Mouse (Mus musculus) intestine, postnatal 0 days (tissue): Measurements from ENCODE around the gene Fam92b. TPM values are rescaled to one million over a fixed set of nuclear protein-coding genes. Genes with fewer than 3 reads are reported as not detected.

ENCODE experiments used
- ATAC-seq: fragments of 200-750 bp; cut with Nextera tagmentation; 2 replicates; pipeline ENCODE4 v1.8.0; 2017; ENCODE audit warnings: mild to moderate bottlenecking, moderate TSS enrichment, moderate library complexity
- H3K27ac ChIP-seq: fragments of 300-500 bp; sonication (generic); 2 replicates; pipeline ENCODE4 v1.5.1; 2014; ENCODE audit warnings: mild to moderate bottlenecking, low read depth, low read length, moderate library complexity
- H3K27me3 ChIP-seq: fragments of 300-500 bp; sonication (generic); replicated peaks from 2 replicates; pipeline ENCODE4 v1.6.1; 2014; ENCODE audit warnings: low read length, mixed read lengths; ENCODE audit not compliant: control insufficient read depth, insufficient read depth
- H3K36me3 ChIP-seq: fragments of 300-500 bp; sonication (generic); 2 replicates; pipeline ENCODE4 v1.6.1; 2014; ENCODE audit warnings: mild to moderate bottlenecking, moderate library complexity; ENCODE audit not compliant: control insufficient read depth, insufficient read depth
- H3K4me1 ChIP-seq: fragments of 300-500 bp; sonication (generic); replicated peaks from 2 replicates; pipeline ENCODE4 v1.6.1; 2014; ENCODE audit warnings: antibody characterized with exemption, low read length, mixed read lengths; ENCODE audit not compliant: control insufficient read depth, insufficient read depth
- H3K4me2 ChIP-seq: fragments of 300-500 bp; sonication (generic); replicated peaks from 2 replicates; pipeline ENCODE4 v1.6.1; 2014; ENCODE audit warnings: low read depth, mild to moderate bottlenecking, moderate library complexity
- H3K4me3 ChIP-seq: fragments of 300-500 bp; sonication (generic); 2 replicates; pipeline ENCODE4 v1.5.1; 2014; ENCODE audit warnings: low read depth, low read length
- H3K9ac ChIP-seq: fragments of 300-500 bp; sonication (generic); 2 replicates; pipeline ENCODE4 v1.6.1; 2014; ENCODE audit warnings: mild to moderate bottlenecking, low read depth, low read length
- H3K9me3 ChIP-seq: fragments of 300-500 bp; sonication (generic); 2 replicates; pipeline ENCODE4 v1.6.1; 2016; ENCODE audit warnings: mixed run types; ENCODE audit not compliant: control insufficient read depth
- CTCF ChIP-seq: sonication (generic); IDR thresholded peaks from 2 replicates; pipeline ENCODE4 v1.5.1; 2016; ENCODE audit warnings: low read depth, mild to moderate bottlenecking, control low read depth, antibody characterized with exemption, moderate library complexity
- WGBS: fragments of 180-500 bp; shearing (Covaris S2); extraction: QIAGEN DNeasy Blood & Tissue Kit; methylation state at CpG from one replicate; pipeline ENCODE4 v1.1.7; 2014; 5-methylcytosine and 5-hydroxymethylcytosine counted together
- polyA plus RNA-seq: library from polyadenylated mRNA; unstranded; fragments of >200 nt; fragmentation: Nextera tagmentation; extraction: Ambion mirVana; gene quantifications from 2 replicates; pipeline ENCODE4 v1.2.1, GENCODE M21; 2015

Gene Fam92b
- polyA plus RNA-seq, 1 experiment from 2014 or later: not detected

DNA sequence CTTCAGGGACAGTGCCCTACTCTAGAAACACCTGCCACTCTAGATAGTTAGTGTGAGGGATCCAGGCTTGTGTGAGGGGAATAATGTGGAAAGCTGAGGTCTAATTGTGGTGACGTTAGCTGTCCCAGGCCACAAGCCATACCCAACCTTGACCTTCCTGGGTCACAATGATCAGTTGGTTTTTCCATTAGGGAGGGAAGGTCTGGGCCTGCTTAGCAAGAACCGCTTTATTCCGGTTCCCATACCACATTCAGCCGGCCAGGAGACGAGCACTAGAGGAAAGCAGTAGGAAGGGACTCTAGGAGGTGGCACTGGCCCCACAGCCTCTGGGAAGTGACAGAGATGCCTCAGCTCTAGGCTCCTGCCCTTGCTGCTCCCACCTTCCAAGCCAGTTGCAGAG is 13.2 kb downstream of the Fam92b start:
- no peak overlapping the region for H3K4me3 ChIP-seq
- 80% methylated on average over 5 of the region's 5 CpGs for WGBS
- no peak overlapping the region for H3K27ac ChIP-seq
- H3K4me1 ChIP-seq: no peaks in the 10 kb centered on the region
- no peak overlapping the region for H3K9ac ChIP-seq
- H3K4me2 ChIP-seq: no peak overlapping the region
- TF ChIP-seq CTCF: no peak
- H3K27me3 ChIP-seq: no peaks in the 10 kb centered on the region
- no peak for ATAC-seq
- H3K36me3 ChIP-seq: peaks cover 6% of the 10 kb centered on the region; the same call in 1 of the 2 replicates
- no peaks in the 10 kb centered on the region for H3K9me3 ChIP-seq

GRCm38 (mm10) chr8:120163376-120163775 is 13.9 kb downstream of the Fam92b start:
- Histone ChIP-seq H3K27me3 (no peaks in the 10 kb centered on the region), H3K9ac (no peak overlapping the region), H3K4me2 (no peak overlapping the region), H3K4me1 (no peaks in the 10 kb centered on the region), H3K9me3 (no peaks in the 10 kb centered on the region), H3K27ac (no peak overlapping the region), H3K36me3 (peaks cover 6% of the 10 kb centered on the region; the same call in 1 of the 2 replicates), H3K4me3 (no peak overlapping the region)
- ATAC-seq: no peak
- WGBS: 66% methylated on average over 8 of the region's 8 CpGs
- TF ChIP-seq CTCF: no peak

GRCm38 (mm10) chr8:120162404-120162752 is 14.9 kb downstream of the Fam92b start:
- no peak for ATAC-seq
- TF ChIP-seq CTCF: no peak
- Histone ChIP-seq H3K4me3 (no peak overlapping the region), H3K9me3 (no peaks in the 10 kb centered on the region), H3K4me2 (no peak overlapping the region), H3K27ac (no peak overlapping the region), H3K27me3 (no peaks in the 10 kb centered on the region), H3K9ac (no peak overlapping the region), H3K36me3 (peaks cover 6% of the 10 kb centered on the region; the same call in 1 of the 2 replicates), H3K4me1 (no peaks in the 10 kb centered on the region)
- WGBS: 88% methylated on average over 5 of the region's 5 CpGs

GRCm38 (mm10) chr8:120161658-120162403 is 15.4 kb downstream of the Fam92b start:
- ATAC-seq: no peak
- WGBS: 84% methylated on average over 16 of the region's 16 CpGs
- Histone ChIP-seq H3K4me1 (no peaks in the 10 kb centered on the region), H3K36me3 (peaks cover 6% of the 10 kb centered on the region; the same call in 1 of the 2 replicates), H3K4me2 (no peak overlapping the region), H3K27ac (no peak overlapping the region), H3K27me3 (no peaks in the 10 kb centered on the region), H3K4me3 (no peak overlapping the region), H3K9ac (no peak overlapping the region), H3K9me3 (no peaks in the 10 kb centered on the region)
- no peak for TF ChIP-seq CTCF

- Histone ChIP-seq H3K36me3 (peaks cover 6% of the 10 kb centered on the region; the same call in 1 of the 2 replicates), H3K27me3 (no peaks in the 10 kb centered on the region), H3K27ac (no peak overlapping the region), H3K4me2 (no peak overlapping the region), H3K9ac (no peak overlapping the region), H3K4me3 (no peak overlapping the region), H3K9me3 (no peaks in the 10 kb centered on the region), H3K4me1 (no peaks in the 10 kb centered on the region)
- WGBS: 83% methylated on average over 8 of the region's 8 CpGs
- TF ChIP-seq CTCF: no peak
- ATAC-seq: no peak
Observed at GRCm38 (mm10) chr8:120160366-120160765, 16.9 kb downstream of the Fam92b start.

DNA sequence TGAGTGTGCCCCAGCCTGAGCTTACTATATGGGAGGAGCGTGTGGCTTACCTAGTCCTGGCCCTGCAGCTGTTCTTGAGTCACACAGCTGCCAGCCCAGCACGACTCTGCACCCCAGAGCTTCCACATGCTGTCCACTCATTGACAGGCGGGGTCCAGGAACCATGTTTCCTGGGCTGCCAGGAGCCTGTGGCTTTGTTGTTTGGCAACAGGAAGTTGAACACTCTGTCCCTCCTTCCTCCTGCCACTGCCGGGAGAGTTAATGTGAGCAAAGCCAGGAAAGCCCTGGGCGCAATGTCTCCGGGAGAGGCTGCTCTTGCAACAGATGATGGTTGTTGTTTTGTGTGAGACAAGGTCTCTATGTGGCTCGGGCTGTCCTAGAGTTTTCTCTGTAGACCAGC is 24.6 kb downstream of the Fam92b start:
- no peak overlapping the region for H3K27ac ChIP-seq
- no peaks in the 10 kb centered on the region for H3K27me3 ChIP-seq
- H3K9me3 ChIP-seq: no peaks in the 10 kb centered on the region
- peaks cover 16% of the 10 kb centered on the region; the same call in 1 of the 2 replicates for H3K36me3 ChIP-seq
- H3K9ac ChIP-seq: no peak overlapping the region
- no peak for TF ChIP-seq CTCF
- WGBS: 39% methylated on average over 7 of the region's 7 CpGs
- 0 out of 2 replicates have a peak, but pooled peaks have one; percentile 25 for ATAC-seq
- H3K4me3 ChIP-seq: no peak overlapping the region
- no peak overlapping the region for H3K4me2 ChIP-seq
- H3K4me1 ChIP-seq: no peaks in the 10 kb centered on the region
